Mouse (Mus musculus): ENCODE results near the gene Pnmal1. TPM values are rescaled to one million over a fixed set of nuclear protein-coding genes. Genes with fewer than 3 reads are reported as not detected.
A peak's percentile ranks its signal among the peaks of the same experiment; 100 is the strongest.
"Not testable (repeated sequence)": the region's sequence is repeated elsewhere in the genome, so short reads cannot be mapped to it uniquely, and the experiment has no call there.

Gene Pnmal1
- total RNA-seq, 4 experiments from 2014 or later: not detected

GRCm38 (mm10) chr7:16950861-16951635, 8.4 kb upstream of the Pnmal1 start:
- peak; percentile 80 for DNase-seq (ENCODE audit: low spot score)

DNA sequence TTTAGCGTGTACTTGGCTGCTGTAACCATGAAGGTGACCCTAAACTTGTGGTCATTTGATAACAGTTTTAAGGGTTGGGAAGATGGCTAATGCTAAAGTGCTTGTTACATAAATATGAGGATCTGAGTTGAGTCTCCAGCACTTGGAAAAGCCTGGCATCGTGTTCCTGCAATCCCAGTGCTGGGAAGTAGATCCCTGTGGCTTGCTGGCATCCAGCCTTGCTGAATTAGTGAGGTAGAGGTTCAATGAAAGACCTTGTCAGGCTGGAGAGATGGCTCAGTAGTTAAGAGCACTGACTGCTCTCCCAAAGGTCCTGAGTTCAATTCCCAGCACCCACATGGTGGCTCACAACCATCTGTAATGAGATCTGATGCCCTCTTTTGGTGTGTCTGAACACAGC, 5.7 kb upstream of the Pnmal1 start:
- DNase-seq (ENCODE audit: low spot score): not testable (repeated sequence)

DNA sequence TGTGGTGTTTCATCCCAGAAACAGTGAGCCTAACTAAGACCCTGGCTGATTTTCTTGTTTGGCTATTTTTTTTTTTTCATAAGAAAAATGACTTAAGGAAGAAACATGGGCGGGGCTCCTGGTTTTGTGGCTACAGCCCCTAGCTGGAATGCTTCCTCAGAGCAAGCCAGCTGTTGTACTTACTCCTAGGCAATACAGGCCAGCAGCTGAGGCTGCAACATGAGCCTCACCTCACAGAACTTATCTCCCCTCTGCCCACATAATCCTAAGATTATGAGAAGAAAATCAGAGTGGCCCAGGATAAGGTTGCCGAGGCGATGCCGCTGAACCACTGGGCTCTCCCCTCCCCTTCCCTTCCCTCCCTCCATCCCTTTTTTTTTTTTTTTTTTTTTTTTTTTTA, 3.8 kb upstream of the Pnmal1 start:
- DNase-seq (ENCODE audit: low spot score): no peak

GRCm38 (mm10) chr7:16956410-16957265, 2.8 kb upstream of the Pnmal1 start:
- no peak for DNase-seq (ENCODE audit: low spot score)

DNA sequence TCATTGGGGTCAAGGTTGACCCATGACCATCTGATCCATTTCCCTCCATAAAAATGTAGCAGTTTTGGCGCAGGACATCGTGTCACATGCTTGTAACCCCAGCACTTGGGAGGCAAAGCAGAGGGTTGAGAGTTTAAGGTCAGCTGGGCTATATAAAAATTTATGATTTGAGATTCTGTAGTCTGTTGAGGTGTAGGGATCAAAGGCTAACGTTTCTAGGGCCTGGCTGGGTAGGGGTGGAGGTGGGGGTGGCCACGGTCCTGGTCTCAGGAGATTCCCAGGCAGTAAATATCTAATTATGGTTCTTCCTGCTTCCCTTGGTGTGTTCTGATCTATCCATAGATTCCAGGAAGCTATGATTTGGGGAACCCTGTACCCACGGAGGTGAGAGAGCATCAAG, 2.2 kb downstream of the Pnmal1 start:
- no peak for DNase-seq (ENCODE audit: low spot score)

GRCm38 (mm10) chr7:16968414-16968813, 8.9 kb downstream of the Pnmal1 start:
- no peak for DNase-seq (ENCODE audit: low spot score)

DNA sequence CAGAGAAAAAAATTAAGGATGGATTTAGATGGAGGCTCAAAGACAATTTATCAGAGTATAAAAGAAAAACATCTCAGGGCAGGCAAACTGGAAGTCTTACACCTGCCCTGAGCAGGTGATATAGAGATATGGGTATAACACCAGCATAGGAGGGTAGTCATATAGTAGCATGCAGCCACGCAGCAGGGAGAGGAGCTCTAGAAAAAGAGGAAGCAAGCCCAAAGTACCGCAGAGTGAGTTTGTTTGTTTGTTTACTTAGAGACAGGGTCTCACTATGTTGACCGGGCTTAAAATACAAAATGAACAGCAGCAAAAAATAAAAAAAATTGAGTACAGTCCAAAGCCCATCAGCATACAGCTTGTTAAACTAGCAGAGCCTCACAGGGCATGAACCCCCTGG, 11.7 kb downstream of the Pnmal1 start:
- no peak for DNase-seq (ENCODE audit: low spot score)

DNA sequence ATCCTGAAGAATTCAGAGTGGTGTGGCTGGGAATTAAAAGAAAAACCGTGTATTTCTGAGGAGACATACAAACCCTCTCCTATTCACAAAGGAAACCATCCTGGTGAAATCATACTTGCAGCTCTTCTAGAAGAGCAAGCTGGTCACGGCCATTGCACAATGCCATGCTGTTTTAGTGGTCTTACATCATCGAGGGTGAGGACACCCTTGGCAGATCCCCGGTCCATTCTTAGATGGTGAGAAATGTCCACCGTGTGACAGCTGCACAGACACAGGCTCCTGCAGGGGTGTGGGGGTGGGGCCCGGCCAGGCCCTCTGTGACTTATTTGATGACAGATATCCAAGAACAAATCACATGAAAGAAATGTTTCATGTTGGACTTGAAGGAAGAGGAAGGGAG, 14.5 kb downstream of the Pnmal1 start:
- peak; percentile 64 for DNase-seq (ENCODE audit: low spot score)

DNA sequence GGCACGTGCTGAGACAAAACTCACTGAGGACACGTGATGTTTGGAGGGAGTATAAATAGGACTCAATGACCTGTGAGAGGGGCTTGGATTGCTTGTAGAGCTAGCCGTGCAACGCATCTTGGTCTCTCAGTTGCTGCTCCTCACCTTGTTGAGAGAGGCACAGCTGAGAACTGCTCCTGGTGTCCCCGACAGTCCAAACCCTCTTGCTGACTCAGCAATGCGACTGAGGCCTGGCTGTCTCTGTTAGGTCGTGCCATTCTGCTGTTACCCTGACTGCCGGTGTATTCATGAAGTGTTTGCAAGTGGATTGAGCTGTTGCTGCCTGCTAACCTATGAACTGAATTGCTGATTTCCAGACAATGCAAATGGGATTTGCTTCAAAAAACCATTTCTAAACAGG, 16.8 kb downstream of the Pnmal1 start:
- no peak for DNase-seq (ENCODE audit: low spot score)

- no peak for DNase-seq (ENCODE audit: low spot score)
Measured at GRCm38 (mm10) chr7:16978173-16978572, 18.7 kb downstream of the Pnmal1 start.

DNA sequence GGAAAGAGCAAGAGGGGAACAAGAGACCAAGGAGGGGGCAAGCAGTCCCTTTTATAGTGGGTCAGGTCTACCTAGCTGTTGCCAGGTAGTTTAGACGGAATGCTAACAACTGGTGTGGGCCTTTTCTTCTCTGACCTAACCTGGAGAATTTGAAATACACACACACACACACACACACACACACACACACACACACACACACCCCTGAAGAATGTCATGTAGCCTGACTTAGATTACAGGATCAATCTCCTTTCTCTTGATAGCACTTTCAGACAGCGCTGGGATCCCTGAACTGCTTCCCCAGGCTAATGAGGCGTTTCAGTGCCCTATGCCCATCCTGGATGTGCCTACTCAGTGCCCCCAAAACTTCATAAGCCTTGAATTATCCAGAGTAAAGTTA, 19.1 kb downstream of the Pnmal1 start:
- no peak for DNase-seq (ENCODE audit: low spot score)

DNA sequence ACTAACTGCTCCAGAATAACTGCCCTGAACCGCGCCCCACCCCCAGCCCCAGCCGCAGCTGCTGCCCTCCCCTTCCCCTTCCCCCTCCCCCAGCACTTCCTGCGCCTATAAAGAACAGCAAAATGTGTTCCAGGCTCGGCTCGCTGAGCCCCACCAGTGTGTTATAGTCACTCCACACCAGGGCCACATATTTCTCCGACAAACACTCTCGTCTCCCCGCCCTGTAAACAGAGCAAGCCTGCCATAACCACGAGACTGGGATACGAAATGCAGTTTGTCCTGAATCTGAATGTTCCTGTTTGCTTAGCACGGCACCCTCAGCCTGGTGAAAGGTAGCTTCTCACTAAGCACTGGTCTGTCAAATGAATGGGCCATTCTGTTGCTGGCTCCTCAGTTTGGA, 20.9 kb downstream of the Pnmal1 start:
- no peak for DNase-seq (ENCODE audit: low spot score)

GRCm38 (mm10) chr7:16982859-16983568, 23.5 kb downstream of the Pnmal1 start, which contains the start of gene Gm42372:
Gm42372 (plus strand) TSS chr7:16983086.
- no peak for DNase-seq (ENCODE audit: low spot score)

GRCm38 (mm10) chr7:16987541-16988149, 28.2 kb downstream of the Pnmal1 start:
- peak; percentile 57 for DNase-seq (ENCODE audit: low spot score)

GRCm38 (mm10) chr7:16988405-16988804, 28.9 kb downstream of the Pnmal1 start:
- DNase-seq (ENCODE audit: low spot score): peak; percentile 75

GRCm38 (mm10) chr7:16990006-16990744, 30.7 kb downstream of the Pnmal1 start:
- no peak for DNase-seq (ENCODE audit: low spot score)

DNA sequence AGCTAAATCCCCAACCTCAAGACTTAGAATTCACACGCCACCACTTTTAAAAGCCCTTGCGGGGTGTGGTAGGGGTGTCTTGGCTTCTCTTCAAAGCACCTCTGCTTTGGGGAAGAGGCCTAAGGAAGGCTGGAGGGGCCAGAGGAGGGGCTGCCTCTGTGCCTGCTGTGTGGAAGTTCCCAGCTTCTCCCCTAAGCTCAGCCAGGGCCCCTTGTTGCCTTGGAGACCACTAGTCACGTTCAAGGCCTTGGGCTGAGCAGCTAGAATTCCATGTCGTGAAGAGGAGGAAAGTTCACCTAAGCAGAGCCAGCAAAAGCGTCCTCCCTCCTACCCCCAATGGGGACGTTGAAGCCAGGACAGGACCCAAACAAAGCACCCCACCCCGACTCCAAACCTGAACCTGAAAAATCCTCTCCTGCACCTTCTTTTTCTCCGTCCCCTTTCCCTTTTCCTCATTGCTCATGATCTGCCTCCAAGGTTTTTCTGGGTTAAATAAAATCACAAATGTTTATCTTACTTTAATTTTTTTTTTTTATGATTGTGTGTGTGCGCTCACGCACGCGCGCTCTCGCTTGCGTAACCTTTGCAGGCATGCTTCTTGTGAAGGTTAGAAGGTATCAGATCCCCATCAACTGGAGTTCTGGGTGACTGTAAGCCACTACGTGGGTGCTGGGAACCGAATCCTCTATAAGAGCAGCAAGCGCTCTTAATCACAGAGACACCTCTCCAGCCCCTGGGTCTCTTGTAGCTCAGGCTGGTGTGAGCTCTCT, 32.4 kb downstream of the Pnmal1 start:
- no peak for DNase-seq (ENCODE audit: low spot score)

DNA sequence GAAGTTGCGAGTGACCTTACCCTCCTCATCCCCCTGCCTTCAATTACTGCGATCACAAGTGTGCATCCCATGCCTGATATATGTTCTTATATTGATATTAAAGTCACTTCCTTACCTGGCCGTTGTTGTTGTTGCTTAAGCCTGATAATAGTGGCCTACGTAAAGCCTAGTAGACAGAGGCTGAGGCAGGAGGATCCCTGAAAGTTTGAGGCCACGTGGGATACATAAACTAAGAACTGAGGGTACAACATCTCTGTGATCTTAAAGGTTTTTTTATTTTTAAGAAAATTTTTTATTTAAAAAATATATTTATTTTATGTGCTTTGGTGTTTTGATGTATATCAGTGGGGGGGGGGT, 33.0 kb downstream of the Pnmal1 start, which contains the start of gene Ccdc8:
TSS of gene Ccdc8 (plus strand) at position 258 of the 357 bp plus-strand sequence.
- DNase-seq (ENCODE audit: low spot score): no peak

GRCm38 (mm10) chr7:16993651-16994399, 34.3 kb downstream of the Pnmal1 start:
- peak; percentile 72 for DNase-seq (ENCODE audit: low spot score)

Data from heart, adult 8-10 months (tissue).